Mouse (Mus musculus): ENCODE data around the gene Wfdc2. TPM values are rescaled to one million over a fixed set of nuclear protein-coding genes. Genes with fewer than 3 reads are reported as not detected.
"Not testable (repeated sequence)": the region's sequence is repeated elsewhere in the genome, so short reads cannot be mapped to it uniquely, and the experiment has no call there.

Gene Wfdc2
- total RNA-seq, 2 experiments from 2014 or later, result 0.78 to 0.83 TPM

GRCm38 (mm10) chr2:164604411-164604810 lies 42.2 kb downstream of the Wfdc2 start:
- intact Hi-C loops (cut with DNase I), result no loop called here

GRCm38 (mm10) chr2:164608781-164609180 lies 46.6 kb downstream of the Wfdc2 start:
- DNase-seq (ENCODE audit: low spot score), result no peak

More at GRCm38 (mm10) chr2:164604411-164604810, 42.2 kb downstream of the Wfdc2 start:
- no peak for DNase-seq (ENCODE audit: low spot score)

GRCm38 (mm10) chr2:164613471-164613870 lies 51.3 kb downstream of the Wfdc2 start, which contains the start of the genes Wfdc6b and Wfdc8:
TSS of gene Wfdc6b (plus strand) at chr2:164613522.
TSS of gene Wfdc8 (minus strand) at chr2:164613626.
- DNase-seq (ENCODE audit: low spot score), result peak; percentile 10
- intact Hi-C loops (cut with DNase I), result not testable (repeated sequence)

More at GRCm38 (mm10) chr2:164608781-164609180, 46.6 kb downstream of the Wfdc2 start:
- intact Hi-C loops (cut with DNase I), result no loop called here

- intact Hi-C loops (cut with DNase I), result no loop called here
- no peak for DNase-seq (ENCODE audit: low spot score)
Measured at GRCm38 (mm10) chr2:164615386-164615785, 53.2 kb downstream of the Wfdc2 start.

Other genes starting within 250 kb of the Wfdc2 start
- not detected for gene Svs6, start 245.7 kb upstream of the Wfdc2 start, total RNA-seq (2021)
- gene Svs5, start 229.7 kb upstream of the Wfdc2 start, total RNA-seq (2021), result not detected
- 1 to 10 TPM; 3.1 to 7.2 TPM for gene Slpi, start 173.3 kb upstream of the Wfdc2 start, total RNA-seq (2021)
- not detected for gene Rbpjl, start 159.3 kb upstream of the Wfdc2 start, total RNA-seq (2021)
- under 1 TPM; 0.42 to 0.52 TPM for gene Matn4, start 157.3 kb upstream of the Wfdc2 start, total RNA-seq (2021)
- gene Sdc4, start 118.5 kb upstream of the Wfdc2 start, total RNA-seq (2021), result 10 to 100 TPM; 19.7 to 22.4 TPM
- gene Sys1, start 105.4 kb upstream of the Wfdc2 start, total RNA-seq (2021), result 10 to 100 TPM; 22.2 to 26.8 TPM
- gene Gm20458, start 101.4 kb upstream of the Wfdc2 start, total RNA-seq (2021), result 1 to 10 TPM; 1.4 to 2.5 TPM
- not detected for gene Trp53tg5, start 88.7 kb upstream of the Wfdc2 start, total RNA-seq (2021)
- 10 to 100 TPM; 14.4 to 21.9 TPM for gene Dbndd2, start 76.3 kb upstream of the Wfdc2 start, total RNA-seq (2021)
- gene Pigt, start 64.9 kb upstream of the Wfdc2 start, total RNA-seq (2021), result 10 to 100 TPM; 34.7 to 34.8 TPM
- gene Spint3, start 11.0 kb downstream of the Wfdc2 start, total RNA-seq (2021), result not detected
- under 1 TPM in 1 of 2 experiments, not detected in 1; 0.34 TPM for gene Wfdc6a, start 23.0 kb downstream of the Wfdc2 start, total RNA-seq (2021)
- not detected for gene Eppin, start 31.2 kb downstream of the Wfdc2 start, total RNA-seq (2021)
- not detected for gene Wfdc6b, start 51.1 kb downstream of the Wfdc2 start, total RNA-seq (2021)
- not detected for gene Wfdc8, start 51.2 kb downstream of the Wfdc2 start, total RNA-seq (2021)
- not detected for gene Wfdc16, start 76.4 kb downstream of the Wfdc2 start, total RNA-seq (2021)
- gene Wfdc10, start 93.6 kb downstream of the Wfdc2 start, total RNA-seq (2021), result not detected
- not detected for gene Wfdc9, start 94.2 kb downstream of the Wfdc2 start, total RNA-seq (2021)
- not detected for gene Wfdc11, start 111.7 kb downstream of the Wfdc2 start, total RNA-seq (2021)
- gene Wfdc13, start 122.7 kb downstream of the Wfdc2 start, total RNA-seq (2021), result not detected
- gene Spint4, start 136.1 kb downstream of the Wfdc2 start, total RNA-seq (2021), result not detected
- gene Spint5, start 152.9 kb downstream of the Wfdc2 start, total RNA-seq (2021), result not detected
- under 1 TPM; 0.28 to 0.29 TPM for gene Wfdc3, start 183.5 kb downstream of the Wfdc2 start, total RNA-seq (2021)
- 10 to 100 TPM; 24.4 to 25.8 TPM for gene Dnttip1, start 183.6 kb downstream of the Wfdc2 start, total RNA-seq (2021)
- gene Ube2c, start 207.5 kb downstream of the Wfdc2 start, total RNA-seq (2021), result 1 to 10 TPM; 2.4 to 2.9 TPM
- gene Tnnc2, start 217.6 kb downstream of the Wfdc2 start, total RNA-seq (2021), result not detected
- 10 to 100 TPM; 24.7 to 27.5 TPM for gene Snx21, start 223.4 kb downstream of the Wfdc2 start, total RNA-seq (2021)
- 10 to 100 TPM; 10.7 to 12.2 TPM for gene Acot8, start 242.5 kb downstream of the Wfdc2 start, total RNA-seq (2021)
- 1 to 10 TPM; 2.5 to 3.1 TPM for gene Zswim3, start 242.7 kb downstream of the Wfdc2 start, total RNA-seq (2021)